In genomic region chr5:108668977-108669936, GRCm38 (mm10) we compare ENCODE assay signal across 8 mouse cellular contexts. TPM values are rescaled to one million over a fixed set of nuclear protein-coding genes. Genes with fewer than 3 reads are reported as not detected.
DNase-seq lines count a peak whose midpoint lies in the region; ATAC-seq and TF ChIP-seq lines count a peak whose summit lies in the region.

TSS of gene Dgkq (minus strand) at chr5:108669672.

- TF ChIP-seq CTCF in lung, postnatal 0 days (IDR thresholded peaks at IDR 0.05) = peak; percentile 83

- no peak for TF ChIP-seq EP300 in lung, postnatal 0 days (IDR thresholded peaks at IDR 0.05)

- peaks cover 22% of the 10 kb centered on the region for H3K36me3 ChIP-seq in hindbrain, embryonic 10.5 days
- peaks cover 10% of the 10 kb centered on the region for H3K36me3 ChIP-seq in lung, postnatal 0 days (ENCODE audit: insufficient read depth, low read length)

- 8% methylated on average over 43 of the region's 43 CpGs for WGBS in hindbrain, embryonic 10.5 days
- WGBS in lung, postnatal 0 days = 4% methylated on average over 43 of the region's 43 CpGs

- peak; percentile 62 for DNase-seq in MEL-GATA-1-ER (ENCODE audit: extremely low read depth, low read depth)
- DNase-seq in cerebellum, adult 9-10 months = peak; percentile 93
- DNase-seq in hindbrain, embryonic 10.5 days (ENCODE audit: low spot score) = peak; percentile 85
- DNase-seq in layer of hippocampus, adult 9-11 months = peak; percentile 92
- DNase-seq in lung, postnatal 0 days (ENCODE audit: low spot score) = peak; percentile 89
- DNase-seq in ovary, postnatal 14 days (ENCODE audit: low spot score) = peak; percentile 69
- DNase-seq in thymus, postnatal 25 days = peak; percentile 86

- ATAC-seq in frontal cortex, adult (ENCODE audit: low TSS enrichment) = peak; percentile 72
- peak; percentile 92 for ATAC-seq in lung, postnatal 0 days

- H3K4me3 ChIP-seq in hindbrain, embryonic 10.5 days = peak within 1 kb of the TSS; percentile 68
- H3K4me3 ChIP-seq in lung, postnatal 0 days (ENCODE audit: low read depth, low read length) = peak within 1 kb of the TSS; percentile 60

- peak within 1 kb of the TSS; percentile 72 for H3K9ac ChIP-seq in lung, postnatal 0 days (replicated peaks; ENCODE audit: low read depth)

- H3K27me3 ChIP-seq in hindbrain, embryonic 10.5 days (ENCODE audit: insufficient read depth, poor library complexity, severe bottlenecking) = 0 out of 2 replicates have a peak, but pooled peaks cover 4% of the 10 kb centered on the region
- no peaks in the 10 kb centered on the region for H3K27me3 ChIP-seq in lung, postnatal 0 days (replicated peaks; ENCODE audit: insufficient read depth, low read length)

- no peaks in the 10 kb centered on the region for H3K9me3 ChIP-seq in hindbrain, embryonic 10.5 days
- H3K9me3 ChIP-seq in lung, postnatal 0 days (ENCODE audit: low read length) = no peaks in the 10 kb centered on the region

- peaks cover 21% of the 10 kb centered on the region for H3K4me1 ChIP-seq in hindbrain, embryonic 10.5 days (replicated peaks)
- peaks cover 7% of the 10 kb centered on the region; the same call in 1 of the 2 replicates for H3K4me1 ChIP-seq in lung, postnatal 0 days (ENCODE audit: insufficient read depth, low read depth, low read length)

- H3K4me2 ChIP-seq in lung, postnatal 0 days (replicated peaks; ENCODE audit: low read depth, low read length) = peak within 1 kb of the TSS; percentile 76

- H3K27ac ChIP-seq in hindbrain, embryonic 10.5 days = peak within 1 kb of the TSS; percentile 94
- peak within 1 kb of the TSS; percentile 88 for H3K27ac ChIP-seq in lung, postnatal 0 days (ENCODE audit: low read length)

RNA-seq across cellular contexts. Expression of gene Dgkq, which starts in this region (rescaled TPM):
- polyA plus RNA-seq in hindbrain, embryonic 10.5 days (2016; fragmentation: Nextera tagmentation; extraction: Ambion mirVana) = 11.1 and 15.1 TPM in 2 replicates
- polyA plus RNA-seq in lung, postnatal 0 days (2015; fragmentation: Nextera tagmentation; extraction: Ambion mirVana) = 5.9 and 6.3 TPM in 2 replicates

Comparison
In these comparisons a context has a peak if more than half of its experiments do, and no peak if none do; other contexts are left out.
1. Peak in every context shown above with its lines: DNase-seq, ATAC-seq, H3K4me3 ChIP-seq and H3K27ac ChIP-seq.